In genomic region chr16:34440019-34440615, GRCm38 (mm10) we compare ENCODE assay signal across 9 mouse cellular contexts.
A peak's percentile ranks its signal among the peaks of the same experiment; 100 is the strongest.
DNase-seq lines count a peak whose midpoint lies in the region; ATAC-seq and TF ChIP-seq lines count a peak whose summit lies in the region.
"Had no signal": no experiment of that assay in that cellular context is flagged by ENCODE, and none has a peak within 500 bp of the region (broad histone marks: within the 10 kb centered on the region; RNA-seq: fewer than 3 reads in every experiment).

No protein-coding gene starts in this region.

- no peak for TF ChIP-seq CTCF in gastrocnemius, adult 2 months (IDR thresholded peaks at IDR 0.05)

- peaks cover 39% of the 10 kb centered on the region for H3K4me1 ChIP-seq in lung, embryonic 15.5 days
- H3K4me1 ChIP-seq in intestine, embryonic 15.5 days (replicated peaks), result peaks cover 20% of the 10 kb centered on the region

- H3K9ac ChIP-seq in lung, embryonic 15.5 days, result no peak overlapping the region
- H3K9ac ChIP-seq in intestine, embryonic 15.5 days, result no peak overlapping the region

- H3K4me3 ChIP-seq in gastrocnemius, adult 2 months, result no peak overlapping the region
- no peak overlapping the region for H3K4me3 ChIP-seq in lung, embryonic 15.5 days
- H3K4me3 ChIP-seq in intestine, embryonic 15.5 days (replicated peaks), result no peak overlapping the region
- H3K4me3 ChIP-seq: megakaryocyte, embryonic 14.5 days had no signal

- H3K36me3 ChIP-seq in lung, embryonic 15.5 days, result no peaks in the 10 kb centered on the region
- H3K36me3 ChIP-seq in intestine, embryonic 15.5 days, result no peaks in the 10 kb centered on the region

- H3K9me3 ChIP-seq in lung, embryonic 15.5 days, result no peaks in the 10 kb centered on the region
- no peaks in the 10 kb centered on the region for H3K9me3 ChIP-seq in intestine, embryonic 15.5 days

- no peaks in the 10 kb centered on the region for H3K27me3 ChIP-seq in lung, embryonic 15.5 days
- H3K27me3 ChIP-seq in intestine, embryonic 15.5 days (replicated peaks), result no peaks in the 10 kb centered on the region

- 57% methylated on average over 8 of the region's 8 CpGs for WGBS in lung, embryonic 15.5 days
- WGBS in intestine, embryonic 15.5 days, result 62% methylated on average over 8 of the region's 8 CpGs

- peak overlapping the region; percentile 61; the same call in 1 of the 2 replicates for H3K27ac ChIP-seq in gastrocnemius, adult 2 months
- H3K27ac ChIP-seq in lung, embryonic 15.5 days, result peak overlapping the region; percentile 79
- peak overlapping the region; percentile 79 for H3K27ac ChIP-seq in intestine, embryonic 15.5 days

- no peak overlapping the region for H3K4me2 ChIP-seq in lung, embryonic 15.5 days
- H3K4me2 ChIP-seq in intestine, embryonic 15.5 days (replicated peaks), result no peak overlapping the region

- peak; percentile 20; the same call in 1 of the 2 replicates for ATAC-seq in lung, embryonic 15.5 days (ENCODE audit: borderline replicate concordance, extremely low read depth, low FRiP score, low TSS enrichment)
- ATAC-seq in intestine, embryonic 15.5 days, result no peak
- no peak for ATAC-seq in erythroblast, adult 5-6 weeks (replicated peaks; ENCODE audit: low FRiP score, poor library complexity, severe bottlenecking)

- intact Hi-C loops in gastrocnemius, adult 2 months (cut with DNase I), result no loop called here

- no peak for DNase-seq in gastrocnemius, adult 2 months
- DNase-seq in gastrocnemius, adult 8-10 months (ENCODE audit: low spot score in 2 of 2), result no peak
- no peak for DNase-seq in lung, adult 18-20 months
- peak; percentile 70 for DNase-seq in right cerebral cortex, postnatal 14 days
- no peak for DNase-seq in adrenal gland, postnatal 25 days
